Mouse (Mus musculus): Measurements from ENCODE around the gene 2010111I01Rik. TPM values are rescaled to one million over a fixed set of nuclear protein-coding genes. Genes with fewer than 3 reads are reported as not detected.
"Not testable (repeated sequence)": the region's sequence is repeated elsewhere in the genome, so short reads cannot be mapped to it uniquely, and the experiment has no call there.

2010111I01Rik gene
- total RNA-seq, 2 experiments from 2014 or later: 70.2 to 83.1 TPM

- DNase-seq (ENCODE audit: low spot score in 2 of 2): no peak
Measured at GRCm38 (mm10) chr13:63074676-63074991, 109.9 kb downstream of the 2010111I01Rik start.

GRCm38 (mm10) chr13:63075331-63075855 lies 110.7 kb downstream of the 2010111I01Rik start:
- no peak for DNase-seq (ENCODE audit: low spot score in 2 of 2)

- no peak for DNase-seq (ENCODE audit: low spot score in 2 of 2)
Measured at GRCm38 (mm10) chr13:63080191-63080590, 115.5 kb downstream of the 2010111I01Rik start.

- no peak for DNase-seq (ENCODE audit: low spot score in 2 of 2)
Measured at GRCm38 (mm10) chr13:63080823-63081222, 116.1 kb downstream of the 2010111I01Rik start.

GRCm38 (mm10) chr13:63082555-63083136 lies 118.0 kb downstream of the 2010111I01Rik start:
- no peak for DNase-seq (ENCODE audit: low spot score in 2 of 2)

GRCm38 (mm10) chr13:63083139-63083538 lies 118.4 kb downstream of the 2010111I01Rik start:
- not testable (repeated sequence) for DNase-seq (ENCODE audit: low spot score in 2 of 2)

- DNase-seq (ENCODE audit: low spot score in 2 of 2): no peak
Measured at GRCm38 (mm10) chr13:63083663-63084062, 119.0 kb downstream of the 2010111I01Rik start.

GRCm38 (mm10) chr13:63087865-63088683 lies 123.4 kb downstream of the 2010111I01Rik start:
- DNase-seq (ENCODE audit: low spot score in 2 of 2): peak; percentile 23 to 63

GRCm38 (mm10) chr13:63089513-63089912 lies 124.8 kb downstream of the 2010111I01Rik start:
- no peak for DNase-seq (ENCODE audit: low spot score in 2 of 2)

- DNase-seq (ENCODE audit: low spot score in 2 of 2): no peak
Measured at GRCm38 (mm10) chr13:63091246-63091645, 126.6 kb downstream of the 2010111I01Rik start.

GRCm38 (mm10) chr13:63092299-63092698 lies 127.6 kb downstream of the 2010111I01Rik start:
- DNase-seq (ENCODE audit: low spot score in 2 of 2): no peak

GRCm38 (mm10) chr13:63092874-63093273 lies 128.2 kb downstream of the 2010111I01Rik start:
- no peak for DNase-seq (ENCODE audit: low spot score in 2 of 2)

- DNase-seq (ENCODE audit: low spot score in 2 of 2): no peak
Measured at GRCm38 (mm10) chr13:63093636-63094035, 128.9 kb downstream of the 2010111I01Rik start.

- DNase-seq (ENCODE audit: low spot score in 2 of 2): peak in 1 of 2 experiments; percentile 25
Measured at GRCm38 (mm10) chr13:63094317-63095131, 129.8 kb downstream of the 2010111I01Rik start.

GRCm38 (mm10) chr13:63096764-63097163 lies 132.1 kb downstream of the 2010111I01Rik start:
- no peak for DNase-seq (ENCODE audit: low spot score in 2 of 2)

GRCm38 (mm10) chr13:63097440-63097930 lies 132.8 kb downstream of the 2010111I01Rik start:
- no peak for DNase-seq (ENCODE audit: low spot score in 2 of 2)

GRCm38 (mm10) chr13:63101761-63102160 lies 137.1 kb downstream of the 2010111I01Rik start:
- no peak for DNase-seq (ENCODE audit: low spot score in 2 of 2)

GRCm38 (mm10) chr13:63102848-63103585 lies 138.3 kb downstream of the 2010111I01Rik start:
- no peak for DNase-seq (ENCODE audit: low spot score in 2 of 2)

- DNase-seq (ENCODE audit: low spot score in 2 of 2): no peak
Measured at GRCm38 (mm10) chr13:63106574-63106973, 141.9 kb downstream of the 2010111I01Rik start.

GRCm38 (mm10) chr13:63108601-63109000 lies 143.9 kb downstream of the 2010111I01Rik start:
- DNase-seq (ENCODE audit: low spot score in 2 of 2): no peak
